Mouse (Mus musculus): ENCODE results near the gene Ccdc14.

GRCm38 (mm10) chr16:34766193-34766592, 75.8 kb downstream of the Ccdc14 start:
- TF ChIP-seq CTCF (IDR thresholded peaks at IDR 0.05; ENCODE audit: low read depth): no peak
- TF ChIP-seq EP300 (IDR thresholded peaks at IDR 0.05; ENCODE audit: low read depth): no peak
